Mouse (Mus musculus): ENCODE results near the gene Cabp2. TPM values are rescaled to one million over a fixed set of nuclear protein-coding genes. Genes with fewer than 3 reads are reported as not detected.

The Cabp2 gene
- polyA plus RNA-seq, 1 experiment from 2014 or later, result not detected

GRCm38 (mm10) chr19:4091383-4091782, 10.0 kb downstream of the Cabp2 start:
- 65% methylated on average over 2 of the region's 2 CpGs for WGBS

GRCm38 (mm10) chr19:4092750-4093149, 11.4 kb downstream of the Cabp2 start:
- Histone ChIP-seq H3K9ac (replicated peaks; ENCODE audit: low read length) (no peak overlapping the region), H3K4me3 (replicated peaks; ENCODE audit: low read depth, low read length) (no peak overlapping the region), H3K4me2 (ENCODE audit: low read length) (no peak overlapping the region), H3K27me3 (ENCODE audit: control insufficient read depth, insufficient read depth, low read length) (no peaks in the 10 kb centered on the region), H3K4me1 (ENCODE audit: control insufficient read depth, insufficient read depth, low read length) (peaks cover 11% of the 10 kb centered on the region), H3K27ac (replicated peaks; ENCODE audit: low read depth, low read length) (no peak overlapping the region), H3K36me3 (ENCODE audit: control insufficient read depth, insufficient read depth, low read length) (no peaks in the 10 kb centered on the region), H3K9me3 (ENCODE audit: control insufficient read depth, low read length) (no peaks in the 10 kb centered on the region)
- DNase-seq (no peak), ATAC-seq (ENCODE audit: low FRiP score, low TSS enrichment) (no peak)
- WGBS, result 94% methylated on average over 3 of the region's 3 CpGs

More at GRCm38 (mm10) chr19:4091383-4091782, 10.0 kb downstream of the Cabp2 start:
- Histone ChIP-seq H3K27me3 (ENCODE audit: control insufficient read depth, insufficient read depth, low read length) (no peaks in the 10 kb centered on the region), H3K4me3 (replicated peaks; ENCODE audit: low read depth, low read length) (no peak overlapping the region), H3K9ac (replicated peaks; ENCODE audit: low read length) (no peak overlapping the region), H3K36me3 (ENCODE audit: control insufficient read depth, insufficient read depth, low read length) (no peaks in the 10 kb centered on the region), H3K4me2 (ENCODE audit: low read length) (no peak overlapping the region), H3K9me3 (ENCODE audit: control insufficient read depth, low read length) (no peaks in the 10 kb centered on the region), H3K27ac (replicated peaks; ENCODE audit: low read depth, low read length) (no peak overlapping the region), H3K4me1 (ENCODE audit: control insufficient read depth, insufficient read depth, low read length) (peaks cover 6% of the 10 kb centered on the region; the same call in 1 of the 2 replicates)
- ATAC-seq (ENCODE audit: low FRiP score, low TSS enrichment), result no peak
- no peak for DNase-seq

GRCm38 (mm10) chr19:4093772-4094171, 12.4 kb downstream of the Cabp2 start:
- H3K27me3 ChIP-seq (ENCODE audit: control insufficient read depth, insufficient read depth, low read length), result no peaks in the 10 kb centered on the region
- no peaks in the 10 kb centered on the region for H3K9me3 ChIP-seq (ENCODE audit: control insufficient read depth, low read length)
- WGBS, result 81% methylated on average over 7 of the region's 7 CpGs
- no peak overlapping the region for H3K27ac ChIP-seq (replicated peaks; ENCODE audit: low read depth, low read length)
- peaks cover 14% of the 10 kb centered on the region for H3K4me1 ChIP-seq (ENCODE audit: control insufficient read depth, insufficient read depth, low read length)
- H3K4me2 ChIP-seq (ENCODE audit: low read length), result no peak overlapping the region
- ATAC-seq (ENCODE audit: low FRiP score, low TSS enrichment), result no peak
- no peak overlapping the region for H3K9ac ChIP-seq (replicated peaks; ENCODE audit: low read length)
- no peak overlapping the region for H3K4me3 ChIP-seq (replicated peaks; ENCODE audit: low read depth, low read length)
- no peaks in the 10 kb centered on the region for H3K36me3 ChIP-seq (ENCODE audit: control insufficient read depth, insufficient read depth, low read length)
- DNase-seq, result no peak

- Histone ChIP-seq H3K27me3 (ENCODE audit: control insufficient read depth, insufficient read depth, low read length) (no peaks in the 10 kb centered on the region), H3K27ac (replicated peaks; ENCODE audit: low read depth, low read length) (no peak overlapping the region), H3K4me2 (ENCODE audit: low read length) (no peak overlapping the region), H3K9ac (replicated peaks; ENCODE audit: low read length) (no peak overlapping the region), H3K9me3 (ENCODE audit: control insufficient read depth, low read length) (no peaks in the 10 kb centered on the region), H3K4me3 (replicated peaks; ENCODE audit: low read depth, low read length) (no peak overlapping the region), H3K36me3 (ENCODE audit: control insufficient read depth, insufficient read depth, low read length) (no peaks in the 10 kb centered on the region), H3K4me1 (ENCODE audit: control insufficient read depth, insufficient read depth, low read length) (peaks cover 19% of the 10 kb centered on the region)
- 84% methylated on average over 3 of the region's 3 CpGs for WGBS
- DNase-seq, result no peak
- ATAC-seq (ENCODE audit: low FRiP score, low TSS enrichment), result no peak
Measured at GRCm38 (mm10) chr19:4094348-4094747, 13.0 kb downstream of the Cabp2 start.

GRCm38 (mm10) chr19:4094774-4095303, 13.5 kb downstream of the Cabp2 start:
- no peak for ATAC-seq (ENCODE audit: low FRiP score, low TSS enrichment)
- no peak overlapping the region for H3K4me2 ChIP-seq (ENCODE audit: low read length)
- peaks cover 24% of the 10 kb centered on the region for H3K4me1 ChIP-seq (ENCODE audit: control insufficient read depth, insufficient read depth, low read length)
- no peak overlapping the region for H3K27ac ChIP-seq (replicated peaks; ENCODE audit: low read depth, low read length)
- H3K4me3 ChIP-seq (replicated peaks; ENCODE audit: low read depth, low read length), result no peak overlapping the region
- WGBS, result 85% methylated on average over 5 of the region's 5 CpGs
- H3K36me3 ChIP-seq (ENCODE audit: control insufficient read depth, insufficient read depth, low read length), result no peaks in the 10 kb centered on the region
- no peaks in the 10 kb centered on the region for H3K9me3 ChIP-seq (ENCODE audit: control insufficient read depth, low read length)
- no peak for DNase-seq
- H3K9ac ChIP-seq (replicated peaks; ENCODE audit: low read length), result no peak overlapping the region
- no peaks in the 10 kb centered on the region for H3K27me3 ChIP-seq (ENCODE audit: control insufficient read depth, insufficient read depth, low read length)

GRCm38 (mm10) chr19:4095802-4096201, 14.4 kb downstream of the Cabp2 start:
- Histone ChIP-seq H3K36me3 (ENCODE audit: control insufficient read depth, insufficient read depth, low read length) (no peaks in the 10 kb centered on the region), H3K4me3 (replicated peaks; ENCODE audit: low read depth, low read length) (no peak overlapping the region; the same call in 1 of the 2 replicates), H3K4me2 (ENCODE audit: low read length) (peak overlapping the region; percentile 50), H3K9me3 (ENCODE audit: control insufficient read depth, low read length) (no peaks in the 10 kb centered on the region), H3K9ac (replicated peaks; ENCODE audit: low read length) (no peak overlapping the region), H3K4me1 (ENCODE audit: control insufficient read depth, insufficient read depth, low read length) (peaks cover 29% of the 10 kb centered on the region), H3K27me3 (ENCODE audit: control insufficient read depth, insufficient read depth, low read length) (no peaks in the 10 kb centered on the region), H3K27ac (replicated peaks; ENCODE audit: low read depth, low read length) (peak overlapping the region; percentile 92; the same call in 1 of the 2 replicates)
- WGBS, result 59% methylated on average over 3 of the region's 3 CpGs
- DNase-seq (no peak), ATAC-seq (ENCODE audit: low FRiP score, low TSS enrichment) (no peak)

- Histone ChIP-seq H3K4me1 (ENCODE audit: control insufficient read depth, insufficient read depth, low read length) (peaks cover 35% of the 10 kb centered on the region), H3K27ac (replicated peaks; ENCODE audit: low read depth, low read length) (peak within 1 kb of the TSS; percentile 92), H3K27me3 (ENCODE audit: control insufficient read depth, insufficient read depth, low read length) (no peaks in the 10 kb centered on the region), H3K9me3 (ENCODE audit: control insufficient read depth, low read length) (no peaks in the 10 kb centered on the region), H3K4me3 (replicated peaks; ENCODE audit: low read depth, low read length) (peak within 1 kb of the TSS; percentile 50), H3K36me3 (ENCODE audit: control insufficient read depth, insufficient read depth, low read length) (no peaks in the 10 kb centered on the region), H3K9ac (replicated peaks; ENCODE audit: low read length) (peak within 1 kb of the TSS; percentile 60), H3K4me2 (ENCODE audit: low read length) (peak within 1 kb of the TSS; percentile 50)
- WGBS, result under 1% methylated on average over 65 of the region's 65 CpGs
- ATAC-seq (ENCODE audit: low FRiP score, low TSS enrichment) (peak; percentile 94), DNase-seq (peak; percentile 99)
Measured at GRCm38 (mm10) chr19:4096642-4097440, 15.5 kb downstream of the Cabp2 start, which contains the start of gene Cdk2ap2. Gene Cdk2ap2 (plus strand): TSS chr19:4097182.

- ATAC-seq (ENCODE audit: low FRiP score, low TSS enrichment), result no peak
Measured at GRCm38 (mm10) chr19:4097441-4097825, 16.1 kb downstream of the Cabp2 start.

GRCm38 (mm10) chr19:4098426-4098825, 17.0 kb downstream of the Cabp2 start:
- no peak for ATAC-seq (ENCODE audit: low FRiP score, low TSS enrichment)
- H3K9ac ChIP-seq (replicated peaks; ENCODE audit: low read length), result no peak overlapping the region
- no peaks in the 10 kb centered on the region for H3K27me3 ChIP-seq (ENCODE audit: control insufficient read depth, insufficient read depth, low read length)
- 93% methylated on average over 13 of the region's 13 CpGs for WGBS
- no peaks in the 10 kb centered on the region for H3K9me3 ChIP-seq (ENCODE audit: control insufficient read depth, low read length)
- H3K4me1 ChIP-seq (ENCODE audit: control insufficient read depth, insufficient read depth, low read length), result peaks cover 40% of the 10 kb centered on the region
- H3K27ac ChIP-seq (replicated peaks; ENCODE audit: low read depth, low read length), result no peak overlapping the region
- no peak for DNase-seq
- no peak overlapping the region for H3K4me3 ChIP-seq (replicated peaks; ENCODE audit: low read depth, low read length)
- H3K36me3 ChIP-seq (ENCODE audit: control insufficient read depth, insufficient read depth, low read length), result peaks cover 8% of the 10 kb centered on the region; the same call in 1 of the 2 replicates
- no peak overlapping the region for H3K4me2 ChIP-seq (ENCODE audit: low read length)

More at GRCm38 (mm10) chr19:4097441-4097825, 16.1 kb downstream of the Cabp2 start:
- peak overlapping the region; percentile 50 for H3K4me3 ChIP-seq (replicated peaks; ENCODE audit: low read depth, low read length)
- H3K9ac ChIP-seq (replicated peaks; ENCODE audit: low read length), result peak overlapping the region; percentile 51
- no peaks in the 10 kb centered on the region for H3K27me3 ChIP-seq (ENCODE audit: control insufficient read depth, insufficient read depth, low read length)
- no peak for DNase-seq
- no peaks in the 10 kb centered on the region for H3K36me3 ChIP-seq (ENCODE audit: control insufficient read depth, insufficient read depth, low read length)
- no peaks in the 10 kb centered on the region for H3K9me3 ChIP-seq (ENCODE audit: control insufficient read depth, low read length)
- H3K4me1 ChIP-seq (ENCODE audit: control insufficient read depth, insufficient read depth, low read length), result peaks cover 40% of the 10 kb centered on the region
- H3K27ac ChIP-seq (replicated peaks; ENCODE audit: low read depth, low read length), result peak overlapping the region; percentile 92
- 1% methylated on average over 21 of the region's 21 CpGs for WGBS
- peak overlapping the region; percentile 50 for H3K4me2 ChIP-seq (ENCODE audit: low read length)
